Mouse (Mus musculus) ES-Bruce4 (cell line): ENCODE measurements around the gene Crocc2.

Source experiments
- CTCF ChIP-seq: IDR thresholded peaks from one replicate; pipeline ENCODE4 v1.8.1; 2011; ENCODE audit warnings: low read depth, low read length
- POLR2A ChIP-seq: IDR thresholded peaks from one replicate; pipeline ENCODE4 v1.8.1; 2011; ENCODE audit warnings: low read length; ENCODE audit not compliant: insufficient read depth

DNA sequence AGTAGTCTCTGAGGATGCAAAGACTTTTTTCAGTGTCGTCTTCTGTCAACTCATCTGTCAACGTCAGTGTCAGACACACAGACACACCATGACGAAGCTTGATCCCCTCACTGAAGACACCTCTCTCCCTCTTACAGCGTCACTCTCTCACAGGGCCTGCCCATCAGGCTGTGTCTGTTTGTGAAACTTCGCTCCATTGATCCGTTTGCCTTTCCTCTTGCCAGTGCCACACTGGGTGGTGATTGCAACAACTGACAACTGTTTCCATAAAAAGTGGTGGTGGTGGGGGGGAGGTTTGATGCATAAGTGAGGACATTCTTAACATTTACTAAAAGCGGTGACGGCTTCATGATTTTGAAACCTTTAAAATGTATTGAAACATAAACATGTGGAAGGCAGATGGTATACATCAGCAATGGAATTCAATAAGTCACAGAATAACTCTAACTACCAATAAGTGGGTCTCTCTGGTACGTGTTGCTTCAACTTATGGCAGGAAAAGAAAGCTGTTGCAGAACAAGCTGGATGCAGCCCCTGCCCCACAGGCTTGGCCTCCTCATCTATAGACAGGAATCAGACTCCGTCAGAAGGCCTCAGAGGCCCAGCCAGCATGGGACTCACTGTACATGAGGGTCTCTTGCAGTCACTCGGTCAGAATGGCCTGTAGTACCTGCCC lies 45.2 kb upstream of the Crocc2 start:
- TF ChIP-seq CTCF (no peak), POLR2A (no peak)
